Mouse (Mus musculus): Measurements from ENCODE around the gene Hoxd10.

Gene Hoxd10

GRCm38 (mm10) chr2:74710929-74711543, 19.3 kb downstream of the Hoxd10 start:
- no peak for DNase-seq (ENCODE audit: low read depth)

DNA sequence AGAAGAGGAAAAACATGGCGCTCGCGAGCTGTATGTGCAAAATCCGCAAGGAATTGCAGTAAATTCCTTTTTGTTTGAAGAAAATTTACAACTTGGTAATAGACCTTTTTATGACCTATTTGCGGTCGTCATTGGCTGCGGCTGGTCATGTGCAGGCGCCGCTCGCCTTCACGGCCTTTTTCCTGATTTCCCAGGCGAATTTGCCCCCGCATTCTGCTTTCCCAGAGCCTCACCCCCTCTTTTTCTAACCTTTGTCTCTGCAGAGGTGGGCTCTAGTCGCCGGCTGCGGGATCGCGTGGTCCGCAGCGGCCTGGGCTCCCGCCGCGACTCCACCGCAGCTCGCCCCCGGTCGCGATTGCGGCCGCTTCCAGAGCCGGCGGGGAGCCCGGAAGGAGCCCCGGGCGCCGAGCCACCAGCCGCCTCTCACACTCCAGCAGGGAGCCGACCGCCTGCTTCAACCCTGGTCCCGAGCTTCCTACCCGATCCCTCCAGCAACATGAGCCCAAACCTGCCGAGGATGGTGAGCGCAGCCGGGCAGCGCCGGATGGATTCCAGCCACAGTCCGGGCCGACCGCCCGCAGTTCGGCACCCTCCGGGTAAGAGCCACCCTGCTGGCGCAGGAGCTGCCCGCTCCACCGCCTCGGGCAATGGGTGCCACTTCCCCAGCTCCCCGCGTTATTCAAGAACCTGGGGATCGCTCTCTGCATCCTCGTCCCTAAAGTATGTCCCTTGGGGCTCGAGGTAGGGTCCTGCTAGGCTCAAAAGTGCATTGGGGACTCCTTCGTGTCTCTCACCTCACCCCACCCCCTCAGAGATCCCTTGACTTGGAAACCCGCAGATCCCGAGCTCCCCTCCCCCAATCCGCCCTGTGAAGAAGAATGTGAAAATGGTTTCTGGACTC, 20.2 kb downstream of the Hoxd10 start, which contains the start of the genes Hoxd3 and Hoxd4:
Gene Hoxd3, plus strand, starts transcription at position 207 of the 901 bp plus-strand sequence.
Gene Hoxd4, plus strand, starts transcription at position 209 of the 901 bp plus-strand sequence.
- DNase-seq (ENCODE audit: low read depth) = no peak

- no peak for DNase-seq (ENCODE audit: low read depth)
These were observed 21.8 kb downstream of the Hoxd10 start for GRCm38 (mm10) chr2:74713239-74714150.

DNA sequence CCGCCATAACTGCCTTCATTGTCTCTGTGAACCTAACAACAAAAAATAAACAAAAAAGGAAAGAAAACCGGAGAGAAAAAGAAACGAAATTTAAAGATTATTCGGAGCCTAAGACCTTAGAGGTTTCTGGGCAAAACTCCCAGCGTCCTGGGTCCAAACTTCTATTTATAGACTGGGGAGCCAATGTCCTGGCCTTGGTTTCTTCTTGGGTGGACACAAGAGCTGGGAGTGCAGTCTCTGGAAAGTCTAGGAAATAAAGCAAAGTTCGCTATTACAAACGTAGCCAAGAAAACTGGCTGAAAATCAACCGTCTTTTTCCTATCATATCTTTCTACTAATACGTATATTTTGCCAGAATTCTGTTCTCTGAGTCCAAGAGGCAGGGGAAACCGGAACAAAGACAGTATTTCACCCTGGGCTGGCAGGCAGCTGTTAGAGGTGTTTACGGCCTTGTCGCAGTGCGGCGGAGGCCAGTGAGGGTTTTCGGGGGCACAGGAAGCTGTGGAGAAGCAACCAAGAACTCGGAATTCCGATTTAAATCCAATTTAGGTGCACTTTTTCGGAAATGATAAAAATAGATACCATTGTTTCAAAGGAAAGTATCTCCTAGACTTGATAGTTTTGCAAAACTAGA, 22.5 kb downstream of the Hoxd10 start:
- DNase-seq (ENCODE audit: low read depth) = no peak

DNA sequence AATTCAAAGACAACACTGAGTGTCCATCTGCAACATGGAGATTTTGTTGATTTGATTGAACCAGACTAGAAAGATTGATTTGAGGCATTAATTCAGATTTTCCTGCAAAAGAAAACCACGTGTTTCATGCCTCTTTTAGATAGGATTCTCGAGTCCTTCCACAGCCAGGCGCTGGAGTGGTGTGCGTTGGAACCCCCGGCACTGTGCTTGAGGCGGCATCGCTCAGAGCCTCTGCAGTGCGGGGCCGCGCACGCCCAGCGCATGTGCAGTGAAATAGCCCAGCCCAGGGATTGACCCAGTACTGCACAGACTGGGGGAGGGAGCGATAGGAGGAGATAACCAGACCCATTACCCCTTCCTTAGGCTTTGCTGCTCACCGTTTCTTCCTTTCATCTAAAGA, 23.2 kb downstream of the Hoxd10 start:
- no peak for DNase-seq (ENCODE audit: low read depth)

GRCm38 (mm10) chr2:74715504-74716241, 23.9 kb downstream of the Hoxd10 start:
- no peak for DNase-seq (ENCODE audit: low read depth)

DNA sequence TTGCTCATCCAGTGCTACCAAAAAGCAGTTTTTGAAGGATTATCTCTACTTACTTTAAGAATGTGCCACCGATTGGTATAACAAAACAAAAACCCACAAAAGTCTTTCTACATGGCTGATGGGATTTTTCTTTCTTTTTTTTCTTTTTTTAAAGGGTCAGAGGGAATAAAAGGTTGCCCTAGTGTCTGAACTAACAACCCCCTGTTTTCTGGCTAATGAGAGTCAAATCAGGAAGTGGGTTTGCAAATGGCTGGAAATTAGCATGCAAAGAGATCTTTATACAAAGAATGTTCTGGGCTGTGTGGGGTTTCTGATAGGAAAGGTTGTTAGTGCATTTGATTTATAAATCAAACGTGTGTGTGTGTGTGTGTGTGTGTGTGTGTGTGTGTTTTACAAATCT, 28.7 kb downstream of the Hoxd10 start:
- no peak for DNase-seq (ENCODE audit: low read depth)

GRCm38 (mm10) chr2:74720955-74721491, 29.3 kb downstream of the Hoxd10 start:
- DNase-seq (ENCODE audit: low read depth) = no peak

DNA sequence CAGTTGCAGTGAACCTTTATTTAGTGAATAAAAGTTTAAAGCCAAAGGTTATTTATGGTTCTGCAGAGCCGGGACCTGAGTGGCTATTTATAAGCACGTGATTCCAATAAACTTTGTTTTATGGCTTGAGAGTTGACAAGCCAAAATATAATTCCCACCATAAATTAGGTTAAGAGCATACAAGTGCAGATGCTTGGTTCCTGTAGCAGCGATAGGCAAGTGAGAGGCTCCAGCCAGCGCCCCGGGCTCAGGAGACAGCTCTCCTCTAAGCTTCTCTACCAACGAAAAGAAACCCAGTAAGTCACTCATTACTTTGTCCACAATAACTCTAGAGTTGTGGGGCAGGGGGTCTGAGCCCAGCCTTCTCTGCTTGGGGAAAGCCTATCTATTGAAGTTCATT, 30.2 kb downstream of the Hoxd10 start:
- no peak for DNase-seq (ENCODE audit: low read depth)

- no peak for DNase-seq (ENCODE audit: low read depth)
These were observed 31.2 kb downstream of the Hoxd10 start for GRCm38 (mm10) chr2:74722949-74723348.

- no peak for DNase-seq (ENCODE audit: low read depth)
These were observed 32.7 kb downstream of the Hoxd10 start for GRCm38 (mm10) chr2:74724244-74725015.

DNA sequence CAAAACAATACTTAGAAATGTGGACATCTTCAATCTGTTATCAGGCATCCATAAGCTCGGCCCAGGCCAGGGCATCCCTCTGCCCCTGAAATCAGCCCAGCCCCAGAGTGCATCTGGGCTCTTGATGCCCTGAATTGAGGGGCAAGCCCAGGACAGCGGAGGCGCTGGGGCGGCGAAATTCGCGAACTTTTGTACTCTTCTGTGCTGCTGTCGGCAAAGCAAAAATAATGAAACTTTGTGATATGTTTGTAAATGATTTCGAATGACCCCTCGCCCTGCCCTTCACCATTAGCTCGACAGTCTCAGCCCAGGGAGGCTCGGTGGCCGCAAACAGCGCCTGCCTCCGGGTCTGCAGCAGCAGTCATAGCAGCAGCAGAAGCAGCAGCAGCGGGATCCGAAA, 33.4 kb downstream of the Hoxd10 start:
- DNase-seq (ENCODE audit: low read depth) = no peak

- DNase-seq (ENCODE audit: low read depth) = no peak
These were observed 34.8 kb downstream of the Hoxd10 start, which contains the start of gene Gm28230 for GRCm38 (mm10) chr2:74726551-74726950. TSS of gene Gm28230 (plus strand) at chr2:74726728.

DNA sequence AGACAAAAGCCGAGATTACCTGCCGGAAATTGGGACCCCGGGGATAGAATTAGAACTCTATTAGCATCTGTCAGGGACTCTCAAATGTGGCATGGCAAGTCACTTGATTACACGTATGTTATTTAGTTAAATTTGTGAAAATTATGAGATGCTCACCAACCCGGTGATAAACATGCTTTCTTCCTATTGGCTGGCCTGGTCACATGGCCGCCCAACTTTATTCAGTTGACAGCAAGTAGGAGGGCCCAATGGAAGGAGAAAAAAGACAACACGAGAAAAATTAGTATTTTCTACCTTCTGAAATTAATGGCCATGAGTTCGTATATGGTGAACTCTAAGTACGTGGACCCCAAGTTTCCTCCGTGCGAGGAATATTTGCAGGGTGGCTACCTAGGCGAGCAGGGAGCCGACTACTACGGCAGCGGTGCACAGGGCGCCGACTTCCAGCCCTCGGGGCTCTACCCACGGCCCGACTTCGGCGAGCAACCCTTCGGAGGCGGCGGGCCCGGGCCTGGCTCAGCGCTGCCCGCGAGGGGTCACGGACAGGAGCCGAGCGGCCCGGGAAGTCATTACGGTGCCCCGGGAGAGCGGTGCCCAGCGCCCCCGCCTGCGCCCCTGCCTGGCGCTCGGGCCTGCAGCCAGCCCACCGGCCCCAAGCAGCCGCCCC, 35.4 kb downstream of the Hoxd10 start:
- DNase-seq (ENCODE audit: low read depth) = no peak

- DNase-seq (ENCODE audit: low read depth) = no peak
These were observed 36.0 kb downstream of the Hoxd10 start for GRCm38 (mm10) chr2:74727640-74728302.

GRCm38 (mm10) chr2:74728303-74728680, 36.6 kb downstream of the Hoxd10 start:
- no peak for DNase-seq (ENCODE audit: low read depth)

- no peak for DNase-seq (ENCODE audit: low read depth)
These were observed 38.6 kb downstream of the Hoxd10 start for GRCm38 (mm10) chr2:74730331-74730730.

DNA sequence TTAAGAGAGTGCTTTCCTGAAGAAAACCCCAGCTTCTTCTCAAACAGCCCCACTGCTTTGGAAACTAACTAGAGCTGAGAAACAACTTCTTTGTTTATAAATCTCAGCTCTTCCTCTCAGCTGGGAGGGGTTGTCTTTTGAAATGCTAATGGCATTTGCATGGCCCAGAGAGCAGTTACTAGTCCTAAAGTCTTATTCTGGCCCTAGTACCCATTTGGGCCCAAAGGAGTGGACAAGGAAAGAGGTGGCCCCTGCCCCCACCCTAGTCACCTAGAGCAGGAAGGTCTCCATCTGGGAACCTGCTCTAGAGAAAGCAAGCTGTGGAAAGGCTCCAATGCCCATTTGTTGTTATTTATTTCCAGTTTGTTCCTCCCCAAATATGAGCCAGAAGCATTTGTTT, 39.3 kb downstream of the Hoxd10 start:
- no peak for DNase-seq (ENCODE audit: low read depth)

Data from fibroblast of lung, adult 2 months (primary cell).